Mouse (Mus musculus) myocyte (in vitro differentiated cells): ENCODE results near the gene Hsd3b7.

ENCODE experiments used
- CEBPB ChIP-seq: IDR thresholded peaks from 2 replicates; pipeline ENCODE4 v1.6.1; 2011; ENCODE audit warnings: mild to moderate bottlenecking, moderate library complexity; ENCODE audit not compliant: poor library complexity, insufficient read depth, severe bottlenecking
- E2F4 ChIP-seq: IDR thresholded peaks from one replicate; pipeline ENCODE4 v1.6.1; 2011; ENCODE audit warnings: mild to moderate bottlenecking, control low read depth, moderate library complexity; ENCODE audit not compliant: insufficient read depth
- MAX ChIP-seq: IDR thresholded peaks from one replicate; pipeline ENCODE4 v1.6.1; 2011; ENCODE audit warnings: low read depth, mild to moderate bottlenecking, control low read depth
- MYOD1 ChIP-seq, 3 experiments: IDR thresholded peaks; one replicate each; pipeline ENCODE4 v1.6.1; 2011; ENCODE audit warnings: control low read depth in 2 of 3, low read depth in 2 of 3, mild to moderate bottlenecking in 2 of 3, moderate library complexity in 1 of 3; ENCODE audit not compliant: insufficient read length in 2 of 3, control insufficient read depth in 1 of 3
- MYOG ChIP-seq, 3 experiments: IDR thresholded peaks; one replicate each; pipeline ENCODE4 v1.6.1; 2011; ENCODE audit warnings: control low read depth in 2 of 3, low read depth in 2 of 3, mild to moderate bottlenecking in 2 of 3; ENCODE audit not compliant: insufficient read length in 2 of 3, control insufficient read depth in 1 of 3, insufficient read depth in 1 of 3
- POLR2A ChIP-seq: IDR thresholded peaks from one replicate; pipeline ENCODE4 v1.6.1; 2011; ENCODE audit warnings: low read depth, mild to moderate bottlenecking, control low read depth, moderate library complexity; ENCODE audit not compliant: insufficient read length
- POLR2AphosphoS2 ChIP-seq: IDR thresholded peaks from one replicate; pipeline ENCODE4 v1.6.1; 2011; ENCODE audit warnings: low read depth, control low read depth; ENCODE audit not compliant: insufficient read length
- USF1 ChIP-seq: IDR thresholded peaks from one replicate; pipeline ENCODE4 v1.6.1; 2011; ENCODE audit warnings: low read depth, mild to moderate bottlenecking, control low read depth, moderate library complexity

GRCm38 (mm10) chr7:127768997-127769593 lies 31.3 kb upstream of the Hsd3b7 start:
- no peak for TF ChIP-seq POLR2AphosphoS2
- no peak for TF ChIP-seq POLR2A
- TF ChIP-seq MAX: no peak
- no peak for TF ChIP-seq CEBPB
- TF ChIP-seq USF1: no peak
- no peak for TF ChIP-seq MYOD1 (IDR thresholded peaks at IDR 0.05; ENCODE audit: control insufficient read depth in 1 of 3, insufficient read length in 2 of 3, low read depth in 2 of 3)
- TF ChIP-seq MYOG (IDR thresholded peaks at IDR 0.05; ENCODE audit: control insufficient read depth in 1 of 3, insufficient read depth in 1 of 3, insufficient read length in 2 of 3, low read depth in 2 of 3): no peak
- TF ChIP-seq E2F4: no peak
